Mouse (Mus musculus) kidney, adult 8-10 months (tissue): ENCODE measurements at regions not wholly inside any gene's neighbourhood (a gene's known extent, or its start where the extent isn't known, plus 50 kb on each side); places are given as distances from the start of the nearest gene placed in this dataset.

Experiments used
- DNase-seq, 2 experiments: peaks; one replicate each; pipeline ENCODE4 v3.0.0; 2022

GRCm38 (mm10) chr17:68134373-68134772 is 130.5 kb upstream of the Arhgap28 start:
- DNase-seq = no peak

- DNase-seq = no peak
These were observed 131.5 kb upstream of the Arhgap28 start for GRCm38 (mm10) chr17:68135436-68135835.

DNA sequence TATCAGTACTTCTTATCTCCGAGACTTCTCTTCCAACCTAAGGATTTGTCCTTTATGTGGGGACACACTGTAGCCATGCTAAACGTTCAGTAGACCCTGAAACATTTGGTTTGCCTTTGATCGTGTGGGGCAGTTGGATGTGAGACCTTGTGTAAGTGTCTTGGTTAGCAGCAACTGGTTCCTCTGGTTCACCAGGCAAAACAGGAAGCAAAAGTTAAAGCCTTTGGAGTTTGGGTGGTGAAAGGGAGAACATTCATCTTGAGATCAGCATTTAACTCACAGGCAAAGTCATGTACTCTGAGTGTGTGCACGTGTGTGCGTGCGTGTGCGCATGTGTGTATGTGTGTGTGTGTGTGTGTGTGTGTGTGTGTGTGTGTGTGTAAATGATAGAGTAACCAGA is 130.3 kb upstream of the L3mbtl4 start:
- DNase-seq = no peak

- DNase-seq = no peak
These were observed 124.3 kb upstream of the L3mbtl4 start for GRCm38 (mm10) chr17:68149237-68149792.

- no peak for DNase-seq
These were observed 121.0 kb upstream of the L3mbtl4 start for GRCm38 (mm10) chr17:68152438-68153120.

GRCm38 (mm10) chr17:68154879-68155278 is 118.7 kb upstream of the L3mbtl4 start:
- DNase-seq = no peak

- no peak for DNase-seq
These were observed 115.4 kb upstream of the L3mbtl4 start for GRCm38 (mm10) chr17:68158172-68158651.

DNA sequence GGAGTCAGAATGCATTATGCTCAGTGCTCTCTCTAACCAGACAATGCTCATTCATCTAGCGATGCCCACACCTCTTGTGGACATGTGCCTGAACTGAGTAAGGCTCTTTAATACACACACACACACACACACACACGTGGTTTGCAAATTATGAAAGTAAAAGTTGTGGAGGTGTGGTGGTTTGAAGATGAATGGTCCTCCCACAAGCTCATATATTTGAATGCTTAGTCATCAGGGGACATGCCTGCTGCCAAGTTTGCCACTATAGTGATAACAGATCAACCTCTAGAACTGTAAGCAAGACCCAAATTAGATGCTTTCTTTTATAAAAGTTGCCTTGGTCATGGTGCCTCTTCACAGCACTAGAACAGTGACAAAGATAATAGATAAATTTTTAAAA is 112.5 kb upstream of the L3mbtl4 start:
- no peak for DNase-seq

- DNase-seq = no peak
These were observed 110.1 kb upstream of the L3mbtl4 start for GRCm38 (mm10) chr17:68163545-68163944.

- no peak for DNase-seq
These were observed 108.9 kb upstream of the L3mbtl4 start for GRCm38 (mm10) chr17:68164666-68165065.

GRCm38 (mm10) chr17:68165171-68165825 is 108.3 kb upstream of the L3mbtl4 start:
- no peak for DNase-seq

DNA sequence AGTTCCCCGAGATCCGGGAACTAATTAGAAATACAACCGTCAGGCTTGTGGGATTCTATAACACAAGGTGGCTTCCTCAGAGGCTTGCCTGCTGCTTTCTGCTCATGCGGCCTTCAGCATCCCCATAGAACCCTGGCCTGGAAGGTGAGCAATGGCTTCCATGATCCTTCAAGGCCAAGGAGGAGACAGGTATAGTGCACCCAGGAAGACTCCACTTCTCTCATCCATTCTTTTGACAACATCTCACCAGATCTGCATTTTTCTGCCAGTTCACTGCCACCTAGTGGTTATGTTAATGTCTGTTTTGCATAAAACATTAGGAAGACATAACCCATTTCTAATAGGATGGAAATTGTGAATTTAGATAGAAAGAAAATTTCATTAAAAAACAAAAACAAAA is 107.2 kb upstream of the L3mbtl4 start:
- DNase-seq = no peak

- no peak for DNase-seq
These were observed 100.8 kb upstream of the L3mbtl4 start for GRCm38 (mm10) chr17:68172838-68173237.

DNA sequence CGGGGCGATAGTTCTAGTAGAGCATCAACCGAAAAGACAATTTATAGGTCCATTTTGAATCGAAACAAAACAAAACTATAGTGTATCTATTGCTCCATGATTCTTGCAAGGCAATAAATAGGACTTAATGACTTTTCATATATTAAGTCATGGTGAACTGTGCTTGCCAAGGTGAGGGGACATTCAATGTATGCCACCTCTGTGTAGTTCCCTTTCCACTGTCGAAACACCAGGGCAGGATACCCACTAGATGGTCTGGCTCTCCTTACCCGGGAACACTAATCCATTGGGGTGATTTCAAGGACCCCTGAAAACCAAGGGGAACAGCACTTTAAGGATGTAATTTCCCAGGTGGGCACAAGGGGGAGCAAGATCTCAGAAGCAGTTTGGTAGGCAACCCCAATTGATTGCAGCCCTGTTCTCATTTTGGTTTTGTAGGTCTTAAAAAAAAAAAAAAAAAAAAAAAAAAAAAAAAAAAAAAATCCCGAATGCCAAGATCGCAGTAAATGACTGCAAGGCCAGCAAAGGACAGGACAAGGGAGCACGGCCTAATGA is 96.9 kb upstream of the L3mbtl4 start:
- peak; percentile 11 to 44 for DNase-seq

DNA sequence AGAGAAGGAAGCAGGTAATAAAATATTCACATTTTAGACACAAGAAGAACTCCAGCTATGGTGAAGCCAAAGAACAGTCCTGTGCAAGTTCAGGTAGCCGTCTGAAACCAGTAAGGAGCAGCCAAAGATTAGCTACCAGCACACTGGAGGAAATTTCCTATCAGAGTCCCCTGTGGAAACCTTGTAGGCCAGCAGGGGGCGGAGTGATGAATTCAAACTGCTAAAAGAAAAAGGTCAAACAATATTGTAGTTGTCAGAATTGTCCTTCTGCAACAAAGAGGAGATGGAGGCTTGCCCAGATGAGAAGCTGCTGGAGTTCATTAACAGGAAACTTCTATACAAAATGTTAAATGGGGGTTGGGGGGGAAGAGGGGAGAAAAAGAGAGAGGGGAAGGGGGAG is 95.8 kb upstream of the L3mbtl4 start:
- peak; percentile 7 to 43 for DNase-seq

DNA sequence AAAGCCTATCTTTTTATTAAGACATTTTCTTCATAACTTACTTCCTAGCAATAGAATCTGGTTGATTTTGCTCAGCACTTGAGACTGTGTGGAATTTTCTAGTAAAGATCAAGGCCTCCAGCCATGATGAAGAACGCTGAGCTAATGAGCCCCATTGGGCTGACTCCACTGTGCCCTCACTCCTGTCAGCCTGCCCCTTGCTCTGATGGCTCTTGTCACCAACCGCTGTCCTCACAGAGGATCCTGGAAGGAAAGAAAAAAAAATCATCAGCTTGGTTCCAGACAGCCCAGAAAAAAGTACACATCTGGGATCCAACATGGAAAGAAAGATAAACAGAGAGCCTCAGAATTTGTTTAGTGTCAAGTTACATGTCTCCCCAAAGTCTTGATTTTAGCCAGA is 88.2 kb upstream of the L3mbtl4 start:
- DNase-seq = no peak

GRCm38 (mm10) chr17:68189888-68190287 is 83.7 kb upstream of the L3mbtl4 start:
- DNase-seq = no peak

- no peak for DNase-seq
These were observed 68.1 kb upstream of the L3mbtl4 start for GRCm38 (mm10) chr17:68205545-68205944.

DNA sequence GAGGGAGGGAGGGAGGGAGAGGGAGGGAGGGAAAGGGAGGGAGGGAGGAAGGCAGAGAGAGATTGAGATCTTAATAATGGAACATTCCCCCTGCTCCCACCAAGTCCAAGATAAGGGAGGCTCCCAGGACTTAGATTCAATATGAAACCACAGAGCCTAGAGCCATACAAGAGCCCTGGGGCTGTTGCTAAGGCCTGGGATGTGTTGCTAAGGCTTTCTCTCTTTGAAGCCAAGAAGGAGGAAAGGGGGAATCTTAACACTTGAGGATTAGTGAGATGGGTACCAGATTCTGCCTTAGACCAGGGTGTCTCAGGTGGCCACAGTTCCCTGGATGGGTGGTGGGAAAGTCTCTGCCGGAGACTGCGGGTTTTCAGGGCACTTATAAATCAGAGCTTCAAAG is 64.8 kb upstream of the L3mbtl4 start:
- DNase-seq = no peak

GRCm38 (mm10) chr17:68210313-68211254 is 63.0 kb upstream of the L3mbtl4 start:
- DNase-seq = peak; percentile 37 to 62

- no peak for DNase-seq
These were observed 55.4 kb upstream of the L3mbtl4 start for GRCm38 (mm10) chr17:68218246-68218645.

DNA sequence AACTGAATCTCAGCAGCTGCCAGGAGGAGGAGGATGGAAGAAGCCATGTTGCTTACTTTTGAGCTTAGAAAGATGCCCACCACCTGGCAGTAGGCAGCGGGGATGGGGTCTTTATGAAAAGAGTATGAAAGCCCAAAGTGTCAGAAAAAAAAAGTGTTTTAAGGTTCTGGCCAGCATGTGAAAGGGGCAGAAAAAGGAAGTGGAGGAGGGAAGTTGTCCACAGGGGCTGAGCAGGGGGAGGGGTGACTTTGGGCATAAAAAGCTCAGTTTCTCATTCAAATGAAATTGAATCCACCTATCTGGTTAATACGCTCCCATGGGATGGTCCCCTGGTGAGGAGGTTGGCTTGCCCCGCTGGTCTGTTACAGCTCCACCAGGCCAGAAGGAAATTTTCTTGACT is 50.4 kb upstream of the L3mbtl4 start:
- DNase-seq = no peak
